Mouse (Mus musculus) 3134 (cell line): ENCODE results near the gene Sh3bp1.

Source experiments
- DNase-seq: peaks from one replicate; pipeline ENCODE4 v3.0.0-alpha.2; 2011; ENCODE audit warnings: low spot score; ENCODE audit not compliant: insufficient read length; ENCODE audit errors: extremely low read depth

The Sh3bp1 gene

DNA sequence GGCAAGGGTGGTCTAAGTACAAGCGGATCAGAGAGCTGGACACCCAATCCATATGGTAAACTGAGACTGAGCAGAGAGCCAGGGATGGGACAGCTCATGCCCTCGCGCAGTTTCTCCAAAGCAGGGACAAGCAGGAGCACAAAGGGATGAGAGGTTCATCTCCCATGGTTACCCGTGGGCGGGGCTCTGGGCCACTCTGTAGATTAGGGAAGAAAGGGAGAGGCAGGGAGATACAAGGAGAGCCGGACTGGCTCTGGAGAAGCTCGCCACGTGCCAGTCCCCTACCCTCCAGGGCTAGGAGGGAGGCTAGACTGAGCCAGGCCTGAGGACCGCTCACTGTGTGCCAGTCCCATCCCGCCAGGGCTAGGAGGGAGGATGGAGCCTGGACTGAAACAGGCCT, 37.7 kb downstream of the Sh3bp1 start:
- DNase-seq: no peak

DNA sequence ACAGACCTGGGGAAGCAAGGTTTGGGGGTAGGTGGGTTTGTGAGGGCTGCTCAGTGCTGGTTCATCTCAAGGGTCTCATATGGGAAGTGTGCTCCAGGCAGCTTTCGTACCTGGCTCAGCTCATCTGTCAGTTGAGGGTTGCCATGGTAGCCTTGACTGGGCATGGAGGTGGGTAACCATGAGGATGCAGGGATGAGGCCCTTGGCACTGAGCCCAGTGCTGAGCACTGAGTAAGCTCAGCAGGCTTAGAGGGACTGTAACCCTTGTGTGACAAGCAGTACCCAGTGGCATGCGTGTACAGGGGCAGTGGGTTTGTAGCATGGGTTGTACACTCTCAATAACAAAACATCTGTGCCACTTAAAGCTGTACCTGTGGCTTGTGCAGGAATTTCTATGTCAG, 38.4 kb downstream of the Sh3bp1 start:
- no peak for DNase-seq

GRCm38 (mm10) chr15:78940325-78940724, 40.8 kb downstream of the Sh3bp1 start:
- DNase-seq: no peak

DNA sequence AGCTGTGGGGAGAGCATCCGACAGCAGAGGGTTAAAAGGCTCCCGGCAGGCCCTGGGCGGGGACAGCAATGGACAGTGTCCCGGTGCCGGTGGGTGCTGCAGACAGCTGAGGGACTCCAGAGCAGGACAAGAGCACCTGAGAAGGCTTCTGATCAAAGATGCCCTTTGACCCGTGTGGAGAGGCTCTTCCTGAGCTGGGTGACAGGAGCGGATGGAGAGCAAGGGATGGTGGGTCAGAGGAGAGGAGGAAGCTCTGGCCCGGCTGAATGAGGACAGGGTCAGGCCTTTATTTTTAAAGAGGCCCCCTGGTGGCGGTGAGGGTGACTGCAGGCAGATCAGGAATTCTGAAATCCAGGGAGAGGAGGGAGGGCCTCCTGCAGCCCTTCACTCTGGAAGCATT, 43.1 kb downstream of the Sh3bp1 start:
- DNase-seq: peak; percentile 60

DNA sequence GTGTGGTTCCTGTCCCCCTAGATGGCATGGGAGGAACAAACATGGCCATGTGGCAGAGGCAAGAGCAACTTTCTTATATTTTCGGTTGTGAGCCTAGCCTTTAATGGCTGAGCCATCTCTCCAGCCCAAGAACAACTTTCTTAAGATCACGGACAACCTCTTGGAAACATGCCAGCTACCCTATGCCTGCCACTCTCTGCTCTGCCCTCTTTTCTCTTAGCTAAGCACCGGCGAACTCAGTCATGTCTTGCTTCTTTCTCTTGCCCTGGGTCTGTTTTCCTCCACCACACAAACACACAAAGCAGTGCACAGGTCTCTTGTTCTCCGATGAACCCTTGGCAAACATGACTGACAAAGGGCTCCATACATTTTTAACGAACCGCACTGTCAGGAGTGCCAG, 46.7 kb downstream of the Sh3bp1 start:
- no peak for DNase-seq

GRCm38 (mm10) chr15:78947657-78948056, 48.1 kb downstream of the Sh3bp1 start, which contains the start of gene Triobp:
Gene Triobp (plus strand): TSS chr15:78947724.
- DNase-seq: peak; percentile 98

- DNase-seq: no peak
Observed at GRCm38 (mm10) chr15:78948152-78948725, 48.7 kb downstream of the Sh3bp1 start.

DNA sequence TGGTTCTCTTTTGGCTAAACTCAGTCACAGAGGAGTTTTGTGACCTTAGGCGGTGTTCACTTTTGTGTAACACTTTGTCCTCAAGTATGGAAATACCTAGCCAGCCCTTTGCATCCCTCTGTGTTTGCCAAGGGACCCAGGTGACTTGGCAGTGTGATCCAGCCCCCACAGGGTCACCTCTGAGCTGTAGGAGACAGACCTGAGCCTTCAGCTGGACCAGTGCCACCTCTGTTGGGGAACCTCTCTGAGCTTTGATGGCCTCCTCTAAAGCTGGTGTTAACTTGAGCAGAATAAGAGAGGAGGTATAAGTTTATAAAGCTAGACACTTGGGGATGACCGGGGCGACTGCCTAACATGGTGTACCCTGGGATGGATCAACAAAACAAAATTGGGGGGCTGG, 49.3 kb downstream of the Sh3bp1 start:
- DNase-seq: no peak

DNA sequence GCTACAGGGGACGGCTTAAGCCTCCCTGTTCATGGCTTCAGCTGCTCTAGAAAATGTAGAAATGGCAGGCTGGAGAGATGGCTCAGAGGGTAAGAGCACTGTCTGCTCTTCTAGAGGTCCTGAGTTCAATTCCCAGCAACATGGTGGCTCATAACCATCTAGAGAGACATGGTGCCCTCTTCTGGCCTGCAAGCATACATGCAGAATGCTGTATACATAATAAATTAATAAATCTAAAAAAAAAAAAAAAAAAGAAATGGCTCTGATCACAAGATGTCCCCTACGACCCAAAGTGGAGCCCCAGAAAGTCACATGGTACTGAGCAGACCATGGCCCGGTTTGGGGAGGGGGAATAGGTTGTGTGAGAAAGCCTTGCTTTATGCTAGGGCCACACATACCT, 56.1 kb downstream of the Sh3bp1 start:
- DNase-seq: no peak

DNA sequence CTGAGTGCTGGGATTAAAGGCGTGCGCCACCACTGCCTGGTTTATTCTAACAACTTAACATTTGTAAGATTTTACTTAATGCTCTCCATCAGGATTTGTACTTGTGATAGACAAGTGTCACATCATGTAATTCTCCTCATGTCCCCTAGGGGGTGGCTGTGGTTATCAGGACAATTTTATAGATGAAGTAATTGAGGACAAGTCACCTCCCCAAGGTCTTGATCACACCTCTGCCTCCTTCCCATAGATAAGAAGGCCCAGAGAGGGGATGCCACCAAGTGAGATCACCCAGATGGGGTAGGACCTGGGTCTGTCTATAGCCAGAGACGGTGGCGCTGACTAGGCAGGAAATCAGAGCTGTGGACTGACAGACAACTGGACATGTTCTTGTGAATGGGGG, 56.8 kb downstream of the Sh3bp1 start:
- no peak for DNase-seq

DNA sequence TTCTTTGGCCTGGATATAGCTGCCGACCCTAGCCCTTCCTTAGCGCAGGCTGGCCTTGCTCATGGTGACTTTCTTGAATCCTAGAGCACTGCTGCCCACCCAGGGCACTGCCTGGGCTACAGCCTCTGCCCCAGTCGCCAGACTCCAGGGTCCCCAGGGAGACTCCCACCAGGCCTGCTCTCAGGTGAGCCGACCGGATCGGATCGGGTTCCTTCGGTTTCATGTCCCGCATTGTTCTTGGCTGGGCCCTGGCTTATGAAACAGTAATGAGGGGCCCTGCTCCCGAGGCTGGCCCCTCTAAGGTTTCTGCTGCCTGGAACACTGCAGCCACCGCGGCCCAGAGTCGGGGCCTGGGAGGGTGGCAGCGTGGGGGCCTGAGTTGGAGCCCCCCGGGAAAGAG, 57.5 kb downstream of the Sh3bp1 start:
- no peak for DNase-seq

DNA sequence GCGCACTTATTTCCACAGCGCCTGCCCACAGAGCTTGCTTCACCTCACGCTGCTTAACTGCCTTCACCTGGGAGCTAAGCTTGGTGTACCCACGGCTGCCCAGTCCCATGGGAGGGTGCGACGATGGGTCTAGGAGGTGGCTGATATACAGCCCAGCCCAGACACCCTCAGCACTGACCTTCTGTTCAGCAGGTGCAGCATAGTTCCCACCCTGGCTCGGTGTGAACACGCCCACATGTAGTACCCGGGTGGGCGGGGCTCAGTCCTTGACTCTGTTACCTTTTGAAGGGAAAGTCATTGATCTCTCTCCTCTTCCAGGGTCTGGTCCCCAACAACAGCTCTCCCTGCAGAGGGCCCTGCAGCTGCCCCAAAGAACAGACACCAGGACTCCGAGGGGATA, 60.0 kb downstream of the Sh3bp1 start:
- DNase-seq: no peak

- DNase-seq: peak; percentile 76
Observed at GRCm38 (mm10) chr15:78960088-78960487, 60.5 kb downstream of the Sh3bp1 start.
